ENCODE assay signal across 26 mouse cellular contexts in the genomic region with DNA sequence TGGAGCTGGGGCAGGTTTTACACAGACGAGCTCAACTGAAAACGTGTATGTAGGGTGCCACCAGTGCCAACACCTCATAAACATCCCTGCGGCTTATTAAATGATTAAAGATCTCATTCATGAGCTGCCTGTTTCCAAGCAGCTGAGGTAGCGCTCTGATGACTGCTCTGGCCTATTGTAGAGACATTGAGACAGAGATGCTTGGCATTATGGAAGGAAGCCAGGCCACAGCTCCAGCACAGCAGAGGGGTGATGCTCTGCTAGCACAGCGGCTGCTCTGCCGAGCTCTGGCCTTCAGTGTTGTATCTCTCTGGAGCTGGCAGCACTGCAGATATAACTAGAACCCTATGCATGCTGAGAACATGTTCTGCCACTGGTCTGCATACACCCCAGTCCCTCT.
"Had no signal": no experiment of that assay in that cellular context is flagged by ENCODE, and none has a peak within 500 bp of the region (broad histone marks: within the 10 kb centered on the region; RNA-seq: fewer than 3 reads in every experiment).

No protein-coding gene starts in this region.

- H3K27ac ChIP-seq: gastrocnemius, adult 2 months; heart, embryonic 10.5 days; hindbrain, embryonic 10.5 days; hindbrain, embryonic 13.5 days; hindbrain, embryonic 15.5 days; intestine, embryonic 15.5 days; layer of hippocampus, adult 2 months; left cerebral cortex, adult 2 months; limb, embryonic 10.5 days; limb, embryonic 12.5 days; liver, embryonic 13.5 days had no signal

- ATAC-seq: inflammation-experienced regulatory T-cells, adult 6 months; intestine, embryonic 15.5 days; intestine, postnatal 0 days had no signal

- H3K9ac ChIP-seq: heart, embryonic 12.5 days; hindbrain, embryonic 13.5 days; hindbrain, embryonic 15.5 days; intestine, embryonic 15.5 days; limb, embryonic 12.5 days; liver, embryonic 13.5 days had no signal

- DNase-seq: gastrocnemius, adult 2 months; gastrocnemius, postnatal 10 days; gastrocnemius, postnatal 25 days; heart, adult 18-20 months; heart, postnatal 10 days; heart, postnatal 4 days; kidney, adult 18-20 months; kidney, adult 8-10 months; kidney, postnatal 10 days; kidney, postnatal 25 days; kidney, postnatal 4 days; liver; liver, embryonic 13.5 days had no signal

- H3K4me2 ChIP-seq: heart, embryonic 12.5 days; hindbrain, embryonic 13.5 days; hindbrain, embryonic 15.5 days; intestine, embryonic 15.5 days; limb, embryonic 12.5 days; liver, embryonic 11.5 days; liver, embryonic 13.5 days had no signal

- H3K9me3 ChIP-seq: heart, embryonic 10.5 days; heart, embryonic 12.5 days; hindbrain, embryonic 10.5 days; hindbrain, embryonic 13.5 days; hindbrain, embryonic 15.5 days; intestine, embryonic 15.5 days; limb, embryonic 10.5 days; limb, embryonic 12.5 days; liver, embryonic 13.5 days had no signal

- H3K4me1 ChIP-seq: heart, embryonic 12.5 days; hindbrain, embryonic 10.5 days; hindbrain, embryonic 13.5 days; hindbrain, embryonic 15.5 days; intestine, embryonic 15.5 days; limb, embryonic 10.5 days; limb, embryonic 12.5 days had no signal

- H3K4me3 ChIP-seq: gastrocnemius, adult 2 months; heart, embryonic 10.5 days; heart, embryonic 12.5 days; hindbrain, embryonic 10.5 days; hindbrain, embryonic 13.5 days; hindbrain, embryonic 15.5 days; intestine, embryonic 15.5 days; layer of hippocampus, adult 2 months; left cerebral cortex, adult 2 months; limb, embryonic 10.5 days; limb, embryonic 12.5 days; liver, embryonic 13.5 days had no signal

- H3K27me3 ChIP-seq: heart, embryonic 12.5 days; hindbrain, embryonic 13.5 days; hindbrain, embryonic 15.5 days; intestine, embryonic 15.5 days; liver, embryonic 13.5 days had no signal
